Mouse (Mus musculus): ENCODE data around the gene U2af2. TPM values are rescaled to one million over a fixed set of nuclear protein-coding genes. Genes with fewer than 3 reads are reported as not detected.

The U2af2 gene
- total RNA-seq (2023) = 100 to 1,000 TPM; 454 to 464 TPM

GRCm38 (mm10) chr7:5061774-5062359, at the start of gene U2af2:
TSS of gene U2af2 (plus strand) at chr7:5062143.

GRCm38 (mm10) chr7:5014251-5015117, 47.5 kb upstream of the U2af2 start, which contains the start of the genes Zfp524 and Fiz1:
TSS of gene Zfp524 (plus strand) at chr7:5014415.
TSS of gene Fiz1 (minus strand) at chr7:5014697.

GRCm38 (mm10) chr7:5015118-5016001, 46.6 kb upstream of the U2af2 start, which contains the start of gene Gm44973:
TSS of gene Gm44973 (plus strand) at chr7:5015496.

GRCm38 (mm10) chr7:5020000-5020681, 41.8 kb upstream of the U2af2 start, which contains the start of the genes Zfp865 and Ccdc106:
TSS of gene Zfp865 (plus strand) at chr7:5020376.
TSS of gene Ccdc106 (plus strand) at chr7:5020553.

GRCm38 (mm10) chr7:5033818-5034217, 28.1 kb upstream of the U2af2 start, which contains the start of gene 4632433K11Rik:
TSS of gene 4632433K11Rik (plus strand) at chr7:5034118.

GRCm38 (mm10) chr7:5038109-5038732, 23.7 kb upstream of the U2af2 start, which contains the start of gene Zfp784:
TSS of gene Zfp784 (minus strand) at chr7:5038446.

GRCm38 (mm10) chr7:5051193-5052192, 10.4 kb upstream of the U2af2 start, which contains the start of gene Zfp580:
TSS of gene Zfp580 (plus strand) at chr7:5051538.

GRCm38 (mm10) chr7:5080010-5080751, 18.2 kb downstream of the U2af2 start, which contains the start of gene Epn1:
TSS of gene Epn1 (plus strand) at chr7:5080235.

GRCm38 (mm10) chr7:5116850-5117249, 54.9 kb downstream of the U2af2 start, which contains the start of gene Rfpl4:
TSS of gene Rfpl4 (minus strand) at chr7:5116950.

GRCm38 (mm10) chr7:5125549-5126406, 63.8 kb downstream of the U2af2 start, which contains the start of gene Rasl2-9:
TSS of gene Rasl2-9 (minus strand) at chr7:5125950.

Other genes starting within 250 kb of the U2af2 start
- 100 to 1,000 TPM; 160 to 166 TPM for gene Ube2s, start 249.6 kb upstream of the U2af2 start, total RNA-seq (2023)
- gene Shisa7, start 217.4 kb upstream of the U2af2 start, total RNA-seq (2023) = under 1 TPM; 0.23 to 0.36 TPM
- gene Isoc2b, start 191.9 kb upstream of the U2af2 start, total RNA-seq (2023) = 1 to 10 TPM; 4.1 to 4.2 TPM
- 10 to 100 TPM; 10.4 to 13.5 TPM for gene Isoc2a, start 185.0 kb upstream of the U2af2 start, total RNA-seq (2023)
- not detected for gene Gm36210, start 155.6 kb upstream of the U2af2 start, total RNA-seq (2023)
- gene Zfp628, start 146.9 kb upstream of the U2af2 start, total RNA-seq (2023) = 10 to 100 TPM; 30.9 to 32.3 TPM
- 10 to 100 TPM; 10.5 to 10.7 TPM for gene Nat14, start 140.1 kb upstream of the U2af2 start, total RNA-seq (2023)
- 1 to 10 TPM in 1 of 2 experiments, under 1 TPM in 1; 0.73 to 1.3 TPM for gene Ssc5d, start 136.4 kb upstream of the U2af2 start, total RNA-seq (2023)
- gene Sbk2, start 97.7 kb upstream of the U2af2 start, total RNA-seq (2023) = 1 to 10 TPM in 1 of 2 experiments, not detected in 1; 1.4 TPM
- not detected for gene Sbk3, start 91.0 kb upstream of the U2af2 start, total RNA-seq (2023)
- 10 to 100 TPM; 33.7 to 35.1 TPM for gene Zfp579, start 66.0 kb upstream of the U2af2 start, total RNA-seq (2023)
- gene Zfp524, start 47.7 kb upstream of the U2af2 start, total RNA-seq (2023) = 10 to 100 TPM; 16.2 to 17.2 TPM
- gene Fiz1, start 47.4 kb upstream of the U2af2 start, total RNA-seq (2023) = 10 to 100 TPM; 49.3 to 54.1 TPM
- gene Gm44973, start 46.6 kb upstream of the U2af2 start, total RNA-seq (2023) = not detected
- 10 to 100 TPM; 56.0 to 56.5 TPM for gene Zfp865, start 41.8 kb upstream of the U2af2 start, total RNA-seq (2023)
- gene Ccdc106, start 41.6 kb upstream of the U2af2 start, total RNA-seq (2023) = 1 to 10 TPM in 1 of 2 experiments, not detected in 1; 1.2 TPM
- gene 4632433K11Rik, start 28.0 kb upstream of the U2af2 start, total RNA-seq (2023) = under 1 TPM in 1 of 2 experiments, not detected in 1; 0.55 TPM
- 1 to 10 TPM; 5.9 TPM for gene Zfp784, start 23.7 kb upstream of the U2af2 start, total RNA-seq (2023)
- gene Zfp580, start 10.6 kb upstream of the U2af2 start, total RNA-seq (2023) = 1 to 10 TPM; 5.6 to 7.3 TPM
- 100 to 1,000 TPM; 107 to 112 TPM for gene Epn1, start 18.1 kb downstream of the U2af2 start, total RNA-seq (2023)
- gene Rfpl4, start 54.8 kb downstream of the U2af2 start, total RNA-seq (2023) = not detected
- not detected for gene Rasl2-9, start 63.8 kb downstream of the U2af2 start, total RNA-seq (2023)
- gene Vmn1r55, start 87.5 kb downstream of the U2af2 start, total RNA-seq (2023) = not detected
- not detected for gene Vmn1r56, start 134.6 kb downstream of the U2af2 start, total RNA-seq (2023)
- not detected for gene Vmn1r57, start 156.3 kb downstream of the U2af2 start, total RNA-seq (2023)